Comparison of ENCODE assay signal across 30 mouse cellular contexts in the genomic region with DNA sequence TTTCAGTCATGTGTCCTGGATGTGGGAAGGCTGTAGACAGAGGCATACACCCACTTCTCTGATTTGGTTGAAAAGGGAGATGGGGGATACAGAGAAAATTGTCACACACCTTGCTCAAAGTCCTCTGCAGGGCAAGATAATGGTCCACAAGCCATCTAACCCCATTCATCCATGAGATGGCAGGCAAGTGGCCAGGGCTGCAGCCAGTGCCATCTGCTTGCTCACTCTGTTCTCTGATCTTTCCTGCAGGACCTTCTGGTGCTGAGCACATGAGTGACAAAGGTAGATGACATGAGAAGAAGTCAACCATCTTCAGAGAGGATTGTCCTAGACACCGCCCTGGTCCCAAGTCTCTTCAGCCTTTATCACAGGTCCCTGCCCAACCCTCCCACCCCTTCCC. TPM values are rescaled to one million over a fixed set of nuclear protein-coding genes. Genes with fewer than 3 reads are reported as not detected.
DNase-seq lines count a peak whose midpoint lies in the region; ATAC-seq and TF ChIP-seq lines count a peak whose summit lies in the region.
"Had no signal": no experiment of that assay in that cellular context is flagged by ENCODE, and none has a peak within 500 bp of the region (broad histone marks: within the 10 kb centered on the region; RNA-seq: fewer than 3 reads in every experiment).

No protein-coding gene starts in this region.

- no peaks in the 10 kb centered on the region for H3K27me3 ChIP-seq in midbrain, postnatal 0 days (ENCODE audit: insufficient read depth, low read length)
- H3K27me3 ChIP-seq in midbrain, embryonic 11.5 days (ENCODE audit: control insufficient read depth, insufficient read depth, low read length): no peaks in the 10 kb centered on the region
- H3K27me3 ChIP-seq in cerebellum, adult 2 months (ENCODE audit: control insufficient read depth, insufficient read depth, low read length): no peaks in the 10 kb centered on the region
- H3K27me3 ChIP-seq: embryonic facial prominence, embryonic 12.5 days; forebrain, embryonic 12.5 days; heart, embryonic 15.5 days; hindbrain, embryonic 15.5 days; intestine, embryonic 15.5 days; limb, embryonic 15.5 days; lung, embryonic 15.5 days had no signal

- H3K4me2 ChIP-seq in midbrain, postnatal 0 days (ENCODE audit: low read depth, low read length, poor library complexity, severe bottlenecking): no peak overlapping the region
- H3K4me2 ChIP-seq in midbrain, embryonic 11.5 days: no peak overlapping the region
- H3K4me2 ChIP-seq: embryonic facial prominence, embryonic 12.5 days; forebrain, embryonic 12.5 days; heart, embryonic 15.5 days; hindbrain, embryonic 15.5 days; intestine, embryonic 15.5 days; limb, embryonic 15.5 days; lung, embryonic 15.5 days had no signal

- no peak overlapping the region for H3K27ac ChIP-seq in midbrain, postnatal 0 days (ENCODE audit: low read depth, low read length)
- H3K27ac ChIP-seq in midbrain, embryonic 11.5 days (ENCODE audit: low read depth, low read length): no peak overlapping the region
- peak overlapping the region; percentile 20; the same call in 1 of the 2 replicates for H3K27ac ChIP-seq in cerebellum, adult 2 months (ENCODE audit: insufficient read depth, low read length)
- H3K27ac ChIP-seq: embryonic facial prominence, embryonic 12.5 days; forebrain, embryonic 12.5 days; heart, embryonic 15.5 days; hindbrain, embryonic 15.5 days; intestine, embryonic 15.5 days; limb, embryonic 15.5 days; liver, embryonic 14.5 days; lung, embryonic 15.5 days; macrophage; stomach, postnatal 0 days had no signal

- H3K4me1 ChIP-seq in midbrain, postnatal 0 days (ENCODE audit: insufficient read depth, low read length): no peaks in the 10 kb centered on the region
- H3K4me1 ChIP-seq in midbrain, embryonic 11.5 days (ENCODE audit: control insufficient read depth, insufficient read depth, low read length): no peaks in the 10 kb centered on the region
- peaks cover 22% of the 10 kb centered on the region for H3K4me1 ChIP-seq in cerebellum, adult 2 months (ENCODE audit: control insufficient read depth, insufficient read depth, low read length)
- H3K4me1 ChIP-seq: embryonic facial prominence, embryonic 12.5 days; forebrain, embryonic 12.5 days; heart, embryonic 15.5 days; hindbrain, embryonic 15.5 days; intestine, embryonic 15.5 days; limb, embryonic 15.5 days; lung, embryonic 15.5 days had no signal

- no peaks in the 10 kb centered on the region for H3K9me3 ChIP-seq in midbrain, postnatal 0 days (ENCODE audit: low read length)
- no peaks in the 10 kb centered on the region for H3K9me3 ChIP-seq in midbrain, embryonic 11.5 days (ENCODE audit: control insufficient read depth, low read length)
- H3K9me3 ChIP-seq: embryonic facial prominence, embryonic 12.5 days; forebrain, embryonic 12.5 days; heart, embryonic 15.5 days; hindbrain, embryonic 15.5 days; intestine, embryonic 15.5 days; limb, embryonic 15.5 days; lung, embryonic 15.5 days had no signal

- no peak overlapping the region for H3K4me3 ChIP-seq in midbrain, postnatal 0 days (ENCODE audit: low read depth, low read length)
- no peak overlapping the region for H3K4me3 ChIP-seq in midbrain, embryonic 11.5 days (ENCODE audit: low read depth, low read length)
- no peak overlapping the region for H3K4me3 ChIP-seq in cerebellum, adult 2 months (replicated peaks; ENCODE audit: insufficient read depth, low read depth, low read length)
- H3K4me3 ChIP-seq: embryonic facial prominence, embryonic 12.5 days; forebrain, embryonic 12.5 days; heart, embryonic 15.5 days; hindbrain, embryonic 15.5 days; intestine, embryonic 15.5 days; limb, embryonic 15.5 days; lung, embryonic 15.5 days had no signal

- TF ChIP-seq POLR2A in cerebellum, adult 2 months (IDR thresholded peaks at IDR 0.05; ENCODE audit: borderline replicate concordance, insufficient read depth, low read length): no peak

- peak; percentile 12 for DNase-seq in adrenal gland, postnatal 25 days
- no peak for DNase-seq in adrenal gland, postnatal 14 days
- DNase-seq in midbrain, postnatal 0 days (ENCODE audit: low spot score): peak; percentile 26
- DNase-seq in midbrain, embryonic 11.5 days (ENCODE audit: low spot score, missing footprints): no peak
- DNase-seq in cerebellum, adult 2 months: peak; percentile 95 to 97
- DNase-seq in cerebellum, postnatal 25 days: peak; percentile 95 to 96
- DNase-seq in lung, adult 18-20 months: no peak
- DNase-seq in adrenal gland, postnatal 4 days (ENCODE audit: low spot score in 2 of 2): no peak
- DNase-seq: adrenal gland, postnatal 10 days; heart, postnatal 4 days; kidney, adult 9 months; kidney, postnatal 14 days; thymus, adult 2 months had no signal

- no peak for ATAC-seq in midbrain, postnatal 0 days (ENCODE audit: low FRiP score)
- no peak for ATAC-seq in midbrain, embryonic 11.5 days (ENCODE audit: low FRiP score)
- ATAC-seq: intestine, embryonic 15.5 days; midbrain, embryonic 16.5 days had no signal

- TF ChIP-seq CTCF in midbrain, postnatal 0 days (IDR thresholded peaks at IDR 0.05): no peak
- peak; percentile 7; the same call in 1 of the 2 replicates for TF ChIP-seq CTCF in cerebellum, adult 2 months (IDR thresholded peaks at IDR 0.05; ENCODE audit: borderline replicate concordance, insufficient read depth, low read depth, low read length)

- no peaks in the 10 kb centered on the region for H3K36me3 ChIP-seq in midbrain, postnatal 0 days (ENCODE audit: insufficient read depth, low read length)
- no peaks in the 10 kb centered on the region for H3K36me3 ChIP-seq in midbrain, embryonic 11.5 days (ENCODE audit: control insufficient read depth, insufficient read depth, low read length)
- H3K36me3 ChIP-seq: embryonic facial prominence, embryonic 12.5 days; forebrain, embryonic 12.5 days; heart, embryonic 15.5 days; hindbrain, embryonic 15.5 days; intestine, embryonic 15.5 days; limb, embryonic 15.5 days; lung, embryonic 15.5 days had no signal

- H3K9ac ChIP-seq in midbrain, postnatal 0 days (replicated peaks; ENCODE audit: low read length, poor library complexity, severe bottlenecking): no peak overlapping the region
- no peak overlapping the region for H3K9ac ChIP-seq in midbrain, embryonic 11.5 days (ENCODE audit: low read length)
- H3K9ac ChIP-seq: embryonic facial prominence, embryonic 12.5 days; forebrain, embryonic 12.5 days; heart, embryonic 15.5 days; hindbrain, embryonic 15.5 days; intestine, embryonic 15.5 days; limb, embryonic 15.5 days; liver, embryonic 14.5 days; lung, embryonic 15.5 days had no signal

- WGBS in midbrain, postnatal 0 days: 86% methylated on average over 1 of the region's 1 CpGs
- 89% methylated on average over 1 of the region's 1 CpGs for WGBS in midbrain, embryonic 11.5 days
- 15% methylated on average over 1 of the region's 1 CpGs for WGBS in cerebellum, adult 2 months

RNA-seq across cellular contexts. Expression of a gene that starts 11.4 kb away (rescaled TPM):
- total RNA-seq in adrenal gland, postnatal 25 days (2021): not detected in 2 replicates
- not detected in 2 replicates for total RNA-seq in adrenal gland, postnatal 14 days (2021)
- not detected in 2 replicates for total RNA-seq in midbrain, postnatal 0 days (2014; rRNA removed)
- not detected in 2 replicates for polyA plus RNA-seq in midbrain, postnatal 0 days (2015; fragmentation: Nextera tagmentation; extraction: Ambion mirVana)
- not detected in 2 replicates for polyA plus RNA-seq in midbrain, embryonic 11.5 days (2014; fragmentation: Nextera tagmentation; extraction: Ambion mirVana)
- not detected in 2 replicates for polyA plus RNA-seq in cerebellum, adult 2 months (2012; rRNA removed)
- total RNA-seq in adrenal gland, postnatal 4 days (2021): not detected
- total RNA-seq: adrenal gland, postnatal 10 days; heart, postnatal 4 days; layer of hippocampus, adult 8-10 months; layer of hippocampus, postnatal 36 days; left cerebral cortex, postnatal 36 days had no signal
- polyA plus RNA-seq: embryonic facial prominence, embryonic 12.5 days; forebrain, embryonic 12.5 days; gonadal fat pad, adult 2 months; heart, embryonic 15.5 days; hindbrain, embryonic 15.5 days; intestine, embryonic 15.5 days; limb, embryonic 15.5 days; liver, embryonic 14.5 days; lung, embryonic 15.5 days; macrophage; midbrain, embryonic 16.5 days; neural tube, embryonic 14.5 days; thymus, adult 2 months had no signal

RNA-seq across cellular contexts. Expression of a gene that starts 25.3 kb away (rescaled TPM):
- total RNA-seq in adrenal gland, postnatal 25 days (2021): not detected in 2 replicates
- total RNA-seq in adrenal gland, postnatal 14 days (2021): not detected in 2 replicates
- not detected in 2 replicates for total RNA-seq in midbrain, postnatal 0 days (2014; rRNA removed)
- polyA plus RNA-seq in midbrain, postnatal 0 days (2015; fragmentation: Nextera tagmentation; extraction: Ambion mirVana): not detected in 2 replicates
- 0.18 TPM in 1 of 2 replicates, not detected in the other for polyA plus RNA-seq in midbrain, embryonic 11.5 days (2014; fragmentation: Nextera tagmentation; extraction: Ambion mirVana)
- 0.05 and 0.13 TPM in 2 replicates for polyA plus RNA-seq in cerebellum, adult 2 months (2012; rRNA removed)
- under 1 TPM in 1 of 2 experiments, not detected in 1; 0.20 TPM for total RNA-seq in adrenal gland, postnatal 4 days (2021)
- total RNA-seq: adrenal gland, postnatal 10 days; gastrocnemius, adult 8-10 months; heart, postnatal 4 days; layer of hippocampus, adult 8-10 months; layer of hippocampus, postnatal 36 days; left cerebral cortex, postnatal 36 days had no signal
- polyA plus RNA-seq: embryonic facial prominence, embryonic 12.5 days; forebrain, embryonic 12.5 days; gonadal fat pad, adult 2 months; heart, embryonic 15.5 days; hindbrain, embryonic 15.5 days; intestine, embryonic 15.5 days; limb, embryonic 15.5 days; lung, embryonic 15.5 days; macrophage; midbrain, embryonic 16.5 days; neural tube, embryonic 14.5 days had no signal

RNA-seq across cellular contexts. Expression of a gene that starts 44.7 kb away (rescaled TPM):
- total RNA-seq in adrenal gland, postnatal 25 days (2021): 0.43 TPM in 1 of 2 replicates, not detected in the other
- total RNA-seq in adrenal gland, postnatal 14 days (2021): 0.41 and 0.70 TPM in 2 replicates
- 1.3 TPM in 1 of 2 replicates, not detected in the other for total RNA-seq in midbrain, postnatal 0 days (2014; rRNA removed)
- not detected in 2 replicates for polyA plus RNA-seq in midbrain, postnatal 0 days (2015; fragmentation: Nextera tagmentation; extraction: Ambion mirVana)
- not detected in 2 replicates for polyA plus RNA-seq in midbrain, embryonic 11.5 days (2014; fragmentation: Nextera tagmentation; extraction: Ambion mirVana)
- not detected in 2 replicates for polyA plus RNA-seq in cerebellum, adult 2 months (2012; rRNA removed)
- 1 to 10 TPM in 1 of 2 experiments, under 1 TPM in 1; 0.68 to 1.3 TPM for total RNA-seq in adrenal gland, postnatal 4 days (2021)
- total RNA-seq: gastrocnemius, adult 8-10 months; heart, postnatal 4 days; layer of hippocampus, adult 8-10 months; layer of hippocampus, postnatal 36 days; left cerebral cortex, postnatal 36 days had no signal
- polyA plus RNA-seq: embryonic facial prominence, embryonic 12.5 days; forebrain, embryonic 12.5 days; gonadal fat pad, adult 2 months; heart, embryonic 15.5 days; hindbrain, embryonic 15.5 days; intestine, embryonic 15.5 days; liver, embryonic 14.5 days; lung, embryonic 15.5 days; macrophage; midbrain, embryonic 16.5 days; neural tube, embryonic 14.5 days; stomach, postnatal 0 days had no signal

RNA-seq across cellular contexts. Expression of a gene that starts 45.3 kb away (rescaled TPM):
- total RNA-seq in adrenal gland, postnatal 25 days (2021): not detected in 2 replicates
- not detected in 2 replicates for total RNA-seq in adrenal gland, postnatal 14 days (2021)
- total RNA-seq in midbrain, postnatal 0 days (2014; rRNA removed): 0.22 TPM in 1 of 2 replicates, not detected in the other
- not detected in 2 replicates for polyA plus RNA-seq in midbrain, postnatal 0 days (2015; fragmentation: Nextera tagmentation; extraction: Ambion mirVana)
- polyA plus RNA-seq in midbrain, embryonic 11.5 days (2014; fragmentation: Nextera tagmentation; extraction: Ambion mirVana): not detected in 2 replicates
- polyA plus RNA-seq in cerebellum, adult 2 months (2012; rRNA removed): not detected in 2 replicates
- total RNA-seq in adrenal gland, postnatal 4 days (2021): not detected
- total RNA-seq: adrenal gland, postnatal 10 days; gastrocnemius, adult 8-10 months; heart, postnatal 4 days; layer of hippocampus, adult 8-10 months; layer of hippocampus, postnatal 36 days; left cerebral cortex, postnatal 36 days had no signal
- polyA plus RNA-seq: embryonic facial prominence, embryonic 12.5 days; forebrain, embryonic 12.5 days; heart, embryonic 15.5 days; hindbrain, embryonic 15.5 days; intestine, embryonic 15.5 days; limb, embryonic 15.5 days; liver, embryonic 14.5 days; lung, embryonic 15.5 days; macrophage; midbrain, embryonic 16.5 days; neural tube, embryonic 14.5 days had no signal

Comparison
In these comparisons a context has a peak if more than half of its experiments do, and no peak if none do; other contexts are left out.
1. DNase-seq: peak in adrenal gland, postnatal 25 days (single experiment), midbrain, postnatal 0 days (single experiment), cerebellum, adult 2 months (2 of 2) and cerebellum, postnatal 25 days (2 of 2); none in adrenal gland, postnatal 14 days (single experiment), midbrain, embryonic 11.5 days (single experiment), lung, adult 18-20 months (0 of 2) and adrenal gland, postnatal 4 days (0 of 2).